Mouse (Mus musculus) kidney, postnatal 10 days (tissue): Measurements from ENCODE around the gene Rptor.
A peak's percentile ranks its signal among the peaks of the same experiment; 100 is the strongest.

Source experiments
- DNase-seq: peaks from one replicate; pipeline ENCODE4 v3.0.0; 2021; ENCODE audit warnings: mixed read lengths

The Rptor gene

GRCm38 (mm10) chr11:119657534-119657933, 54.8 kb downstream of the Rptor start:
- no peak for DNase-seq

GRCm38 (mm10) chr11:119659296-119659695, 56.6 kb downstream of the Rptor start:
- no peak for DNase-seq

- peak; percentile 37 for DNase-seq
These were observed 58.8 kb downstream of the Rptor start for GRCm38 (mm10) chr11:119661479-119661878.

GRCm38 (mm10) chr11:119663876-119664275, 61.2 kb downstream of the Rptor start:
- DNase-seq, result no peak

- no peak for DNase-seq
These were observed 62.1 kb downstream of the Rptor start for GRCm38 (mm10) chr11:119664678-119665307.

GRCm38 (mm10) chr11:119665308-119665702, 62.6 kb downstream of the Rptor start:
- no peak for DNase-seq

- no peak for DNase-seq
These were observed 63.9 kb downstream of the Rptor start for GRCm38 (mm10) chr11:119666567-119667108.

- DNase-seq, result no peak
These were observed 68.3 kb downstream of the Rptor start for GRCm38 (mm10) chr11:119670690-119671666.

GRCm38 (mm10) chr11:119672041-119672440, 69.3 kb downstream of the Rptor start:
- DNase-seq, result no peak

GRCm38 (mm10) chr11:119672775-119673174, 70.1 kb downstream of the Rptor start:
- DNase-seq, result no peak

- peak; percentile 32 for DNase-seq
These were observed 72.1 kb downstream of the Rptor start for GRCm38 (mm10) chr11:119674835-119675234.

GRCm38 (mm10) chr11:119675546-119675945, 72.8 kb downstream of the Rptor start:
- DNase-seq, result no peak

GRCm38 (mm10) chr11:119676751-119677411, 74.2 kb downstream of the Rptor start:
- peak; percentile 29 for DNase-seq

GRCm38 (mm10) chr11:119678427-119678826, 75.7 kb downstream of the Rptor start:
- no peak for DNase-seq

GRCm38 (mm10) chr11:119680735-119681134, 78.0 kb downstream of the Rptor start:
- no peak for DNase-seq

GRCm38 (mm10) chr11:119682285-119682684, 79.6 kb downstream of the Rptor start:
- DNase-seq, result no peak

- DNase-seq, result no peak
These were observed 81.1 kb downstream of the Rptor start for GRCm38 (mm10) chr11:119683796-119684195.

- DNase-seq, result peak; percentile 63
These were observed 82.8 kb downstream of the Rptor start for GRCm38 (mm10) chr11:119685477-119685876.

GRCm38 (mm10) chr11:119685910-119686659, 83.4 kb downstream of the Rptor start:
- no peak for DNase-seq

- no peak for DNase-seq
These were observed 84.6 kb downstream of the Rptor start for GRCm38 (mm10) chr11:119687316-119687715.

GRCm38 (mm10) chr11:119687966-119688365, 85.3 kb downstream of the Rptor start:
- peak; percentile 31 for DNase-seq

- DNase-seq, result no peak
These were observed 87.2 kb downstream of the Rptor start for GRCm38 (mm10) chr11:119689936-119690335.
